Mouse (Mus musculus) hindbrain, embryonic 12.5 days (tissue): ENCODE data around the gene Pirb. TPM values are rescaled to one million over a fixed set of nuclear protein-coding genes. Genes with fewer than 3 reads are reported as not detected.

Experiments
- ATAC-seq: fragments of 200-750 bp; cut with Nextera tagmentation; 2 replicates; pipeline ENCODE4 v1.8.0; 2017; ENCODE audit warnings: moderate TSS enrichment; ENCODE audit not compliant: low FRiP score
- H3K27ac ChIP-seq: fragments of 300-500 bp; sonication (generic); 2 replicates; pipeline ENCODE4 v1.5.1; 2016; ENCODE audit warnings: mild to moderate bottlenecking
- H3K27me3 ChIP-seq: fragments of 300-500 bp; sonication (generic); 2 replicates; pipeline ENCODE4 v1.6.1; 2016; ENCODE audit warnings: mild to moderate bottlenecking
- H3K36me3 ChIP-seq: fragments of 300-500 bp; sonication (generic); 2 replicates; pipeline ENCODE4 v1.6.1; 2016; ENCODE audit warnings: mild to moderate bottlenecking
- H3K4me1 ChIP-seq: fragments of 300-500 bp; sonication (generic); 2 replicates; pipeline ENCODE4 v1.6.1; 2016
- H3K4me2 ChIP-seq: fragments of 300-500 bp; sonication (generic); replicated peaks from 2 replicates; pipeline ENCODE4 v1.6.1; 2016; ENCODE audit warnings: mild to moderate bottlenecking
- H3K4me3 ChIP-seq: fragments of 300-500 bp; sonication (generic); 2 replicates; pipeline ENCODE4 v1.5.1; 2016; ENCODE audit warnings: mild to moderate bottlenecking
- H3K9ac ChIP-seq: fragments of 300-500 bp; sonication (generic); 2 replicates; pipeline ENCODE4 v1.6.1; 2016; ENCODE audit warnings: mild to moderate bottlenecking, moderate library complexity
- H3K9me3 ChIP-seq: fragments of 300-500 bp; sonication (generic); replicated peaks from 2 replicates; pipeline ENCODE4 v1.6.1; 2016; ENCODE audit warnings: mild to moderate bottlenecking
- WGBS: fragments of 180-500 bp; shearing (Covaris S2); methylation state at CpG from one replicate; pipeline ENCODE4 v1.1.7; 2016; 5-methylcytosine and 5-hydroxymethylcytosine counted together
- polyA plus RNA-seq: library from polyadenylated mRNA; unstranded; fragments of >200 nt; fragmentation: Nextera tagmentation; extraction: Ambion mirVana; gene quantifications from 2 replicates; pipeline ENCODE4 v1.2.1, GENCODE M21; 2016

The Pirb gene
- polyA plus RNA-seq, 1 experiment from 2014 or later, result 0.19 TPM

GRCm38 (mm10) chr7:3684698-3685097 lies 35.5 kb downstream of the Pirb start:
- ATAC-seq, result no peak
- H3K9ac ChIP-seq, result no peak overlapping the region
- peak overlapping the region; percentile 60 for H3K27ac ChIP-seq
- no peak overlapping the region for H3K4me2 ChIP-seq
- H3K4me3 ChIP-seq, result no peak overlapping the region
- H3K4me1 ChIP-seq, result peaks cover 15% of the 10 kb centered on the region
- no peaks in the 10 kb centered on the region for H3K9me3 ChIP-seq
- H3K27me3 ChIP-seq, result no peaks in the 10 kb centered on the region
- 69% methylated on average over 8 of the region's 8 CpGs for WGBS
- H3K36me3 ChIP-seq, result peaks cover 26% of the 10 kb centered on the region

- Histone ChIP-seq H3K36me3 (peaks cover 26% of the 10 kb centered on the region), H3K4me2 (no peak overlapping the region)
These were observed 36.2 kb downstream of the Pirb start for GRCm38 (mm10) chr7:3683908-3684550.

GRCm38 (mm10) chr7:3677342-3677741 lies 42.8 kb downstream of the Pirb start, which contains the start of gene Tmc4:
Tmc4 (minus strand) TSS chr7:3677553.
- Histone ChIP-seq H3K9me3 (no peaks in the 10 kb centered on the region), H3K27ac (no peak within 1 kb of the TSS), H3K27me3 (no peaks in the 10 kb centered on the region), H3K4me1 (no peaks in the 10 kb centered on the region), H3K4me3 (no peak within 1 kb of the TSS), H3K9ac (no peak within 1 kb of the TSS; the same call in none of the 2 replicates), H3K36me3 (no peaks in the 10 kb centered on the region), H3K4me2 (no peak within 1 kb of the TSS)
- ATAC-seq, result no peak
- WGBS, result 45% methylated on average over 9 of the region's 9 CpGs

More at GRCm38 (mm10) chr7:3683908-3684550, 36.2 kb downstream of the Pirb start:
- Histone ChIP-seq H3K4me3 (no peak overlapping the region), H3K4me1 (peaks cover 15% of the 10 kb centered on the region), H3K9me3 (no peaks in the 10 kb centered on the region), H3K9ac (peak overlapping the region; percentile 14; the same call in 1 of the 2 replicates), H3K27me3 (no peaks in the 10 kb centered on the region), H3K27ac (peak overlapping the region; percentile 70)
- peak; percentile 75 for ATAC-seq
- 64% methylated on average over 10 of the region's 10 CpGs for WGBS

GRCm38 (mm10) chr7:3676371-3676770 lies 43.8 kb downstream of the Pirb start:
- H3K9ac ChIP-seq, result no peak overlapping the region; the same call in 1 of the 2 replicates
- no peak overlapping the region for H3K27ac ChIP-seq
- no peak overlapping the region for H3K4me2 ChIP-seq
- no peaks in the 10 kb centered on the region for H3K4me1 ChIP-seq
- WGBS, result 86% methylated on average over 12 of the region's 12 CpGs
- ATAC-seq, result no peak
- H3K27me3 ChIP-seq, result no peaks in the 10 kb centered on the region
- no peaks in the 10 kb centered on the region for H3K9me3 ChIP-seq
- no peaks in the 10 kb centered on the region for H3K36me3 ChIP-seq
- H3K4me3 ChIP-seq, result no peak overlapping the region

GRCm38 (mm10) chr7:3675228-3675548 lies 45.0 kb downstream of the Pirb start:
- Histone ChIP-seq H3K36me3 (no peaks in the 10 kb centered on the region), H3K9ac (no peak overlapping the region), H3K27me3 (no peaks in the 10 kb centered on the region), H3K4me3 (no peak overlapping the region), H3K4me1 (no peaks in the 10 kb centered on the region), H3K9me3 (no peaks in the 10 kb centered on the region), H3K27ac (no peak overlapping the region), H3K4me2 (no peak overlapping the region)
- 75% methylated on average over 3 of the region's 3 CpGs for WGBS
- ATAC-seq, result peak; percentile 11

- H3K36me3 ChIP-seq, result no peaks in the 10 kb centered on the region
- no peak overlapping the region for H3K4me3 ChIP-seq
- H3K9ac ChIP-seq, result no peak overlapping the region
- H3K27ac ChIP-seq, result no peak overlapping the region
- WGBS, result 69% methylated on average over 10 of the region's 10 CpGs
- no peaks in the 10 kb centered on the region for H3K4me1 ChIP-seq
- no peaks in the 10 kb centered on the region for H3K9me3 ChIP-seq
- no peak overlapping the region for H3K4me2 ChIP-seq
- H3K27me3 ChIP-seq, result no peaks in the 10 kb centered on the region
- peak; percentile 87 for ATAC-seq
These were observed 45.5 kb downstream of the Pirb start for GRCm38 (mm10) chr7:3674507-3675227.

- Histone ChIP-seq H3K9ac (no peak overlapping the region; the same call in 1 of the 2 replicates), H3K9me3 (no peaks in the 10 kb centered on the region), H3K36me3 (peaks cover 14% of the 10 kb centered on the region), H3K27me3 (no peaks in the 10 kb centered on the region), H3K4me2 (peak overlapping the region; percentile 6; the same call in 1 of the 2 replicates), H3K4me3 (no peak overlapping the region), H3K4me1 (peaks cover 20% of the 10 kb centered on the region), H3K27ac (no peak overlapping the region)
- 19% methylated on average over 14 of the region's 14 CpGs for WGBS
- ATAC-seq, result no peak
These were observed 53.2 kb downstream of the Pirb start for GRCm38 (mm10) chr7:3666921-3667391.

GRCm38 (mm10) chr7:3665215-3666114 lies 54.7 kb downstream of the Pirb start, which contains the start of gene Leng1:
Leng1 (minus strand) TSS chr7:3665840.
- peak within 1 kb of the TSS; percentile 76 for H3K9ac ChIP-seq
- H3K4me1 ChIP-seq, result peaks cover 20% of the 10 kb centered on the region
- 5% methylated on average over 45 of the region's 45 CpGs for WGBS
- no peaks in the 10 kb centered on the region for H3K9me3 ChIP-seq
- H3K27me3 ChIP-seq, result no peaks in the 10 kb centered on the region
- H3K27ac ChIP-seq, result peak within 1 kb of the TSS; percentile 85
- H3K4me3 ChIP-seq, result peak within 1 kb of the TSS; percentile 71
- peaks cover 28% of the 10 kb centered on the region for H3K36me3 ChIP-seq
- ATAC-seq, result peak; percentile 99
- H3K4me2 ChIP-seq, result peak within 1 kb of the TSS; percentile 77

GRCm38 (mm10) chr7:3664524-3665214 lies 55.5 kb downstream of the Pirb start:
- peak overlapping the region; percentile 71 for H3K4me3 ChIP-seq
- peak overlapping the region; percentile 77 for H3K4me2 ChIP-seq
- peaks cover 36% of the 10 kb centered on the region for H3K36me3 ChIP-seq
- peak overlapping the region; percentile 76 for H3K9ac ChIP-seq
- H3K27me3 ChIP-seq, result no peaks in the 10 kb centered on the region
- WGBS, result 36% methylated on average over 15 of the region's 15 CpGs
- peak overlapping the region; percentile 84 for H3K27ac ChIP-seq
- H3K4me1 ChIP-seq, result peaks cover 20% of the 10 kb centered on the region
- H3K9me3 ChIP-seq, result no peaks in the 10 kb centered on the region
- ATAC-seq, result peak; percentile 59
